In the genomic region with DNA sequence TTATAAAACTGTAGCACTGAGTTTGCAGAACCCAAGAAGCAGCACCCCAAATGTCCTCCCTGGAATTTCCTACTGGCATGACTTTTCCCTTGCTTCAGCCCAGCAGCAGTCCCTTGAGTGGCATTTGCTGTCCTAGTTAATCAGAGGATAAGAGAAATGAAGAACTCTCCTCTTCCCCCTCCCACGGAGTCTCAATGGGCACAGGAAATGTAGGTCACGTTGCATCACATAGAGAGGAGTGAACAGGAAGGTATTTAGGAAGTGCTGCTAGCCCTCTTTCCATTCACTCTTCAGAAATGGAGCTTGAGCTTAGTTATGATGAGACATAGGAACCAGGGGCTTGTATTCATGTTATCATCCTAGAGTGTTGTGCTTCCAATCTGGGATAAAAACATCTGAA, we compare ENCODE assay signal across 11 mouse cellular contexts. TPM values are rescaled to one million over a fixed set of nuclear protein-coding genes. Genes with fewer than 3 reads are reported as not detected.
DNase-seq lines count a peak whose midpoint lies in the region; ATAC-seq lines count a peak whose summit lies in the region.
"Had no signal": no experiment of that assay in that cellular context is flagged by ENCODE, and none has a peak within 500 bp of the region (broad histone marks: within the 10 kb centered on the region; RNA-seq: fewer than 3 reads in every experiment).

No protein-coding gene starts in this region.

- DNase-seq in heart, adult 11 months: peak; percentile 89
- no peak for DNase-seq in heart, adult 8-10 months (ENCODE audit: low spot score)
- peak; percentile 8 for DNase-seq in thymus, postnatal 25 days
- no peak for DNase-seq in thymus, postnatal 36 days
- DNase-seq in frontal cortex, postnatal 14 days (ENCODE audit: low spot score in 2 of 2): no peak
- DNase-seq: adrenal gland, postnatal 10 days; heart, postnatal 10 days had no signal

- no peak overlapping the region for H3K4me2 ChIP-seq in midbrain, embryonic 16.5 days (ENCODE audit: low read length)
- H3K4me2 ChIP-seq: embryonic facial prominence, embryonic 12.5 days had no signal

- H3K9ac ChIP-seq in midbrain, embryonic 16.5 days (ENCODE audit: low read depth, low read length): no peak overlapping the region
- H3K9ac ChIP-seq: embryonic facial prominence, embryonic 12.5 days had no signal

- peak; percentile 88 for ATAC-seq in inflammation-experienced regulatory T-cells, adult 6 months
- no peak for ATAC-seq in megakaryocyte-erythroid progenitor cell, adult 5-6 weeks (replicated peaks; ENCODE audit: low FRiP score, low TSS enrichment, poor library complexity, severe bottlenecking)
- ATAC-seq in midbrain, embryonic 16.5 days: no peak

- H3K36me3 ChIP-seq in midbrain, embryonic 16.5 days (ENCODE audit: control insufficient read depth, insufficient read depth, low read length): no peaks in the 10 kb centered on the region
- H3K36me3 ChIP-seq: embryonic facial prominence, embryonic 12.5 days had no signal

- H3K4me3 ChIP-seq in midbrain, embryonic 16.5 days (ENCODE audit: low read depth, low read length): no peak overlapping the region
- H3K4me3 ChIP-seq: embryonic facial prominence, embryonic 12.5 days had no signal

- H3K27ac ChIP-seq in midbrain, embryonic 16.5 days (ENCODE audit: low read length): no peak overlapping the region
- H3K27ac ChIP-seq: embryonic facial prominence, embryonic 12.5 days had no signal

- H3K4me1 ChIP-seq in midbrain, embryonic 16.5 days (ENCODE audit: control insufficient read depth, insufficient read depth, low read length): no peaks in the 10 kb centered on the region
- H3K4me1 ChIP-seq: embryonic facial prominence, embryonic 12.5 days had no signal

- no peaks in the 10 kb centered on the region for H3K9me3 ChIP-seq in midbrain, embryonic 16.5 days (replicated peaks; ENCODE audit: control insufficient read depth, low read length, poor library complexity, severe bottlenecking)
- H3K9me3 ChIP-seq: embryonic facial prominence, embryonic 12.5 days had no signal

- WGBS in midbrain, embryonic 16.5 days: 40% methylated on average over 2 of the region's 2 CpGs

- no peaks in the 10 kb centered on the region for H3K27me3 ChIP-seq in midbrain, embryonic 16.5 days (ENCODE audit: control insufficient read depth, insufficient read depth, low read depth, low read length)
- H3K27me3 ChIP-seq: embryonic facial prominence, embryonic 12.5 days had no signal

RNA-seq across cellular contexts. Expression of gene Thoc7, which starts 19.6 kb away (rescaled TPM):
- 10 to 100 TPM; 80.7 to 94.7 (median 81.9) TPM for total RNA-seq in heart, adult 8-10 months (2022)
- polyA plus RNA-seq in inflammation-experienced regulatory T-cells, adult 6 months (2017; shearing (Covaris generic)): 100 to 1,000 TPM; 134 to 173 (median 140) TPM
- 226 and 251 TPM in 2 replicates for total RNA-seq in megakaryocyte-erythroid progenitor cell, adult 5-6 weeks (2014; fragmentation: Nextera tagmentation)
- total RNA-seq in megakaryocyte-erythroid progenitor cell, adult 5-6 weeks (2017): 263 and 514 TPM in 2 replicates
- 147 and 153 TPM in 2 replicates for polyA plus RNA-seq in midbrain, embryonic 16.5 days (2015; fragmentation: Nextera tagmentation; extraction: Ambion mirVana)

RNA-seq across cellular contexts. Expression of gene Atxn7, which starts 20.0 kb away (rescaled TPM):
- 10 to 100 TPM; 12.5 to 17.3 (median 16.1) TPM for total RNA-seq in heart, adult 8-10 months (2022)
- polyA plus RNA-seq in inflammation-experienced regulatory T-cells, adult 6 months (2017; shearing (Covaris generic)): 10 to 100 TPM in 2 of 3 experiments, 1 to 10 TPM in 1; 8.8 to 16.5 (median 15.6) TPM
- total RNA-seq in megakaryocyte-erythroid progenitor cell, adult 5-6 weeks (2014; fragmentation: Nextera tagmentation): 29.9 and 31.2 TPM in 2 replicates
- 24.8 and 27.8 TPM in 2 replicates for total RNA-seq in megakaryocyte-erythroid progenitor cell, adult 5-6 weeks (2017)
- polyA plus RNA-seq in midbrain, embryonic 16.5 days (2015; fragmentation: Nextera tagmentation; extraction: Ambion mirVana): 2.9 and 3.4 TPM in 2 replicates

Comparison
In these comparisons a context has a peak if more than half of its experiments do, and no peak if none do; other contexts are left out.
1. DNase-seq: peak in heart, adult 11 months (single experiment) and thymus, postnatal 25 days (single experiment); none in heart, adult 8-10 months (single experiment), thymus, postnatal 36 days (0 of 2) and frontal cortex, postnatal 14 days (0 of 2).